Mouse (Mus musculus) lung, postnatal 4 days (tissue): ENCODE results near the gene Plgrkt.

Experiments
- DNase-seq, 2 experiments: peaks; one replicate each; pipeline ENCODE4 v3.0.0; 2021

Gene Plgrkt

DNA sequence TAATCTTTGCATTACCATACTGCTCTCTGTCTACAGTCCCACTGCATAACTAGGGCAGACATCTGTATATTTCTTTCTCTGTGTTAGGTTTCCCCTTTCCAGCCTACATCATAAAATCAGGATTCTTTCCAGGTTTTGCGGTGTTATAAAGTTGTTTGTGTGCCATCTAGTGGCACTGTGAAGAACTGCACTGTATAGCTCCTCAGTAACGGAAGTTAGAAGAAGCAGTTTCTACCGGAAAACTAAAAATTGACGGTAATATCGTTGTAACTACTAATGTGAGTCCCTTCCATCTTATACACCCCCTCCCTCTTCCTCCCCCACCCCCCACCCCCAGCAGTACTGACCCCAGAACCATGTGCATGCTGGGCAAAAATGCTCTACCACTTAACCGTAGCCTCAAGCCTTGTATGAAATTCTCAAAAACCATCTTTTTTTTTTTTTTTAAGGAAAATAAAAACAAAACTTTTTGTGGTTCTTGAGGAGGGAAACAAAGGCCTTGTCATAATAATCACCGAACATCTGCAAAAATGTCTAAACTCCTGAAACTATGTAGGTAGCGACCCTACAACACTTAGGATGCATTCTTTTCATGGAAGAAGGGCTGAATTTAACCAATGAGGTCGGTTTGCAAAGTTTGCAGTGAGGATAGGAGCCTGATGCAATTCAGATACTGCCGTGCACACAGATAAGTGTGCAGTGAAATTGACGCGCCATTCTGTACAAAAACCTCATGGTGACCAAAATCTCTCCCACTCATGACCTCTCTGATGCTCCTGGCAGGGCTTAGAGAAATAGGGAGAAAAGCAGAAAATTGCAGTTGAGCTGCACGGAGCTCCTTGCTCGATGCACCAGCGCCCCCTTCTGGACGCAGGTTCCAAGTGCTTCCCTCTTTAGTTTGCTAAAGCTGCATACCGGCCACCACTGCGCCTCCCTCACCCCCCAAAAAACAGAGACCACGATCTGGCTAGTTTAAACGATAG, 12.0 kb downstream of the Plgrkt start:
- peak; percentile 85 to 90 for DNase-seq

DNA sequence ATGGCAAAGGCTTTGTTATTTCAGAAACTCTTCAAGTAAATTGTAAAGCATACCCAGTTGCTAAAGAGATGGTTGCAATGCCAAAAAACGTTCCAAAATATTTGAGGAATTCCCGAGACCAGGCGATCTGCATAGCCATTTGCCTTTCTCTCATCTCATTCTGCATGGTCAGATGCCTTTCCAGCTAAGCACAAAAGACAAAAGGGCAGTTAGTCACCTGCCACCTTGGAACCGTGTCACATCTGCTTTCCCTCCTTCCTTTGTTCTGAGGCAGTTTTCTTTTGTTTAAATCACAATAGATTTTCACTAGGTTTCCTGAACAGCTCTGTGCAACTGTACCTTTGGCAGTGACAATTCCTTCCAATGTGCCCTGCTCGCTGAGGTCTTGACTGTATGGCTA, 16.2 kb downstream of the Plgrkt start:
- DNase-seq: no peak

DNA sequence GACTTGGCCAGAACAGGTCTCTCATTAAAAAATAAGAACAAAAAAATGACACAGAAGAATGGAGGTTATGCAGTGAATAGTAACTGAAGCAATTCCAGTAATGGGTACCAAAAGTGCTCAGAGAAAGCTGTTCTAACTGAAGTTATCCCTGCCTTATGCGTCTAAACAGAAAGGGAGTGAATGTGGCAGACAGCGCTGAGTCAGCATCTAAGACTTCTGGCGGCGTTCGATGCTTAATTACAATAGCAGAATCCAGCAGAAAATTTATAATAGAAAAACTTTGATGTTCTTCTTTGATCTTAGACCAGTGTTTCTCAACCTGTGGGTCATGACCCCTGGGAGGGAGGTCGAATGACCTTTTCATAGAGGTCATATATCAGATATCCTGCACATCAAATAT, 21.6 kb downstream of the Plgrkt start:
- DNase-seq: no peak

DNA sequence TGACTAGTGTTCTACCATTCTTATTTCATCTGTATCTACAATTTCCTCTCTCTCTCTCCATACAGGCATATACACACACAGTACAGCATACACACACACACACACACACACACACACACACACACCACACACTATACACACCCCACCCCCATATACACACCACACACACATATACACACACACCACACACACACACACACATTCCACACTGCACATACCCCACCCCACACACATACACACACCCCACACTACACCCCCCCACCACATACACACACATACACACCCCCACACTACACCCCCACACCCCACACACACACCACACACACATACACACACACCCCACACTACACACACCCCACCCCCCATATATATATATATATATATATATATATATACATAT, 22.3 kb downstream of the Plgrkt start:
- DNase-seq: no peak

DNA sequence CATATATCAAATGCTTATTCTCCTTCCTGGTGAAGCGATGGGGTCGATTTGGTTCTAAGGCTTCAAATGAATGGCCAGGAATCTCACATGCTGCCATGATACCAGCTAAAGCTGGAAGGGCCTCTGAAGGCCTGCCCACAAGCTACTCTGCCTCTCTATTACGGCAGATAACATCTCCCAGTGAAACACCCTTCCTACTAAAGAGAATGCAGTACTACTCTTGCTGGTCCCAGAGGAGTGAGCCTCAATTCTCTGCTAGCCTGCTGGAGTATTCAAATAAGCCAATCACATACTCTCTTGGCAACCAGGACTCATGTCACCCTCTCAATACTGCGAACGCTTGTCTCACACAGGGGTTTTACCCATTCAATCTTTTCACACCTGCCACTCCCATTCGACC, 24.9 kb downstream of the Plgrkt start:
- DNase-seq: no peak

DNA sequence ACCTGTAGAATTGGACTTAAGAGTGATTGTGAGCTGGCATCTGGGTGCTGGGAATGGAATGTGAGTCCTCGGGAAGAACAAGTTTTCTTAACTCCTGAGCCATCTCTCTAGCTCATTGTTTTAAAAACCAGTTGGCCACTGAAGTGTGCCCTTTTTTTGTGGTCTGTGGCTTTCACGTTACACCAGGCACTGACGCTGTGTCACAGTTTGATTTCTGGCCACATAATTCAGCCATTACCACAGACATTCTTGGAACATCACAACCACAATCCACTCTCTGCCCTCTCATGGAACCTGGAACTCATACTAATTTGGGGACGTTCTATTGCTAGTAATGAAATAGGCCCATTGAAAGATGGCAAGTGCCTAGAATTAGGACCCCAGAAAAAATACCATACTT, 26.2 kb downstream of the Plgrkt start:
- no peak for DNase-seq

DNA sequence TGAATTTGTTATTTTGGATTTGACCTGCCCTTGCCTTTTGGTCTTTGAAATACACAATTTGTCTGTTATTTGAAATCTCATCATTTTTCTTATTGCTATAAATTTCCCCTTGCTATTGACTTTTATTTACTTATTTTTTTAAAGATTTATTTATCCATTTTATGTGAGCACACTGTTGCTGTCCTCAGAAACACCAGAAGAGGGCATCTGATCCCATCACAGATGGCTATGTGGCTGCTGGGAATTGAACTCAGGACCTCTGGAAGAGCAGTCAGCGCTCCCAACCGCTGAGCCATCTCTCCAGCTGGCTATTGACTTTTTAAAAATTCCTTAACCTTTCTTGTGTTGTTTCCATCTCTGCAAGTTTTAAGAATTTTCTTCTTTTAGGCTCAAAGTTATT, 30.6 kb downstream of the Plgrkt start:
- no peak for DNase-seq

DNA sequence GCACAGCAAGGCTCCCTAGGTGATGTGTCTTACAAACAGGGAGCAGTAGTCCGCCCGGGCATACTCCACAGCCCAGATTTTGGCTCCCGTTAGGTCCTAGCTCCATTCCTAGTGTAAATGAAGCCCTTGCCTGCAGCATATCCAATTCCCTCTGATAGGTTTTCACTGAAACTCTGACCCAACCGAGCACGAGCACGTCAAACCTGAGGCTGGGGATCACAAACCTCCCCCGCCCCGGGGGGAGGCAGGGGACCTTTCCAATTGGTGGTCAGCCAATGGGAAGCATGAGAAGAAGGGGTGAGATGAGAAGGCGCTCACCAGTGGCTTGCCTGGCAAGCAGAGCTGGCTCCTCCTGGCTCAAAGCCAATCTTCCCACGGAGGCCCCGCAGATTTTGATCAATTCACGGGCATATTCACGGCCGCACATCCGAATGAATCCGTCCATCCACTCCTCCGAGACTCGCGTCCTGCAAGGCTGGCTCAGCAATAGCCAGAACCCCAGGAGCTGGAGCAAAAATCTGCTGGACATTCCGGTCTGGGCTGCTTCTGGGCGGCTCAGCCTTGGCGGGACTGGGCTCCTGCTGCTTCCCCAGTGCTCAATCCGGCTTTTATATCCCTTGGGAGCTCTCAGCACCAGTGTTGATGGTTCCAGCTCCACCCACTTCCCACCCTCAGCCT, 33.0 kb downstream of the Plgrkt start, which contains the start of gene Rln1:
TSS of gene Rln1 (minus strand) at position 603 of the 678 bp plus-strand sequence.
- DNase-seq: peak in 1 of 2 experiments; percentile 26

DNA sequence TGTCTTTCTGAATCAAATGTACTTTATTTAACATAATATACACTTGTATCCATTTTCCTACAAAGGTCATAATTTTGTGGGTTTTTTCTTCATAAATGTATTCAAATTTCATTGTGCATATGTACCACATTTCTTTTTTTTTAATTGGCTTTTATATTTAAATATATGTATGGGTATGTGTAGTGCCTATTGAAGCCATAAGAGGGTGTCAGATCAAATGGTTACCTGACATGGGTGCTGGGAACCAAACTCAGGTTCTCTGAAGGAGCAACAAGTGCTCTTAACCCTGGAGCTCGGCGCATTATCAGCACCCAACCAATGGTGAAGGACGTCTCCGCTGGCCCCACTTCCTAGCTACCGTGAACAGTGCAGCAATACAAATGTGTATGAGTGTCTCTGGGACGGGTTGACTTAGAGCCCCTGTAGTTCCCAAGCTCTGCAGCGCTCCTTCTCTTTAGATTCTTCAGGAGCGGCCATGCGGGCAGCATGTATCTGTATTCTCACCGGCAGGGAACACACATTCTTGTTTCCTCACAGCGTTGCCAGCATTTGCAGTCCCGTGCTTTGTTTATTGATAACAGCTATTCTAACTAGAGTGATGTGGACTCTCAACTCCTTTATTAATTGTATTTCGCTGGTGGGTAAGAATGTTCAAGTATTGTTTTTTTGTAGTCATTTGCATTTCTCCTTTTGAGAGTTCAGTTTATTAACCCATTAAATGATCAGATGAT, 40.2 kb downstream of the Plgrkt start:
- no peak for DNase-seq

DNA sequence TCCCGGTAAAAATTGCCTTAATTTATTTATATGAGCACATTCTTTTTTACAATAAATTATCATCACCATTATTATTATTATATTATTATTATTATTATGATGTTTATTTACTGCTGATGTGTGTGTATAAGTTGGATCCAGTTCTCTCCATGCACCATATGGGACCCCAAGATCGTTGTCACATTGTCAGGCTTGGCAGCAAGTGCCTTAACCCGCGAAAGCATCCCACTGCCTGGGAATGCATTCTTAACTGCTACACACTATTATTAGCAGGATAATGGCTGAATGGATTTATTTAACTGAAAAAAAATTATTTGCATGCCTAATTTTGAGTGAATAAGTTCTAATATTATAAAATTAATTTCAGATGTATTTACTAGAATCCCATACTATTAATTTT, 40.8 kb downstream of the Plgrkt start:
- DNase-seq: no peak

DNA sequence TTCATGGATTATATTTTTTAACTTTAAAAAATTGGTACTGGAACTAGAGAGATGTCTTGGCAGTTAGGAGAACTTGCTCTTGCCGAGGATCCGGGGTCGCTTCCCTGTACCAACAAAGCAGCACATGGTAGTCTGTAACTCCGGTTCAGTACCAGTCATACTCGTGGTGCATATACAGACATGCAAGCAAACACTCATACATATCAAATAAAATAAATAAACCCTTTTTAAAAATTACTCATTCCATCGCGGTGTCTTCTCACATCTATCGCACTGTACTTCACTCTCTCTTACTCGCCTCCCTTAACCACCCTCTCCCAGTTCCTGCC, 41.4 kb downstream of the Plgrkt start:
- DNase-seq: no peak

DNA sequence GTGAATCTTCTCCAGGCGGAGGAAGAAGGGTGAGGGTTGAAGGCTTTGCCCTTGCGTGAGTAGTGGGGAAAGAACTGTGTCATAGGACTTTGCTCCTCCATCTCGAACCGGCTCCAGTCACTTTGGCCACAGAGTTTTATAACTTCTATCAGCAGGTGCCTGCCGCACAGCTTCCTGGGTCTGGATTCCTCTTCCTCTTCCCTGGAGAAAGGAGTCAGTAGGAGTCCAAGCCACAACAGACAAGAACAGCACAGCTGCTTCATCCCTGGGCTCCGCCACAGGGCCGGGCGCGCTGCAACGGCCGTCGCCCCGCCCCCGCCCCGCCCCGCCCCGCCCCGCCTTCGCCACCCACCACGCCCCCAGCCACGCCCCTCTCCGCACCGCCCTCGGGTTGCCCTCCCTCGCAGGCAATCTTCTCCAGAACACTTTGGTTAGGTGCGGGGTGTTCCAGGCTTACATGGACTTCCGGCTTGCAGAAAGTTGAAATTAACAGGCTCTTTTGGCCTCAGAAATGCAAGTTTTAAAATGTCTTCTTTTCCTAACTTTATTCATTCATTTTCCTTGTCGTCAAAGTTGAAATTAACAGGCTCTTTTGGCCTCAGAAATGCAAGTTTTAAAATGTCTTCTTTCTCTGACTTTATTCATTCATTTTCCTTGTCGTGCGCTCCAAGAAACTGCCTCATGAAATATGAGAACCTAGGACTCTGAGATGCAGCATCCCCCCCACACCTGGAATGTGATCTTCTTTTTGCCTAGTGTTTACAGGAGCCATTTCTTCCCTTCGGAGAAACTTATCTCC, 41.9 kb downstream of the Plgrkt start, which contains the start of gene Insl6:
TSS of gene Insl6 (minus strand) at position 304 of the 799 bp plus-strand sequence.
- peak; percentile 64 to 69 for DNase-seq

DNA sequence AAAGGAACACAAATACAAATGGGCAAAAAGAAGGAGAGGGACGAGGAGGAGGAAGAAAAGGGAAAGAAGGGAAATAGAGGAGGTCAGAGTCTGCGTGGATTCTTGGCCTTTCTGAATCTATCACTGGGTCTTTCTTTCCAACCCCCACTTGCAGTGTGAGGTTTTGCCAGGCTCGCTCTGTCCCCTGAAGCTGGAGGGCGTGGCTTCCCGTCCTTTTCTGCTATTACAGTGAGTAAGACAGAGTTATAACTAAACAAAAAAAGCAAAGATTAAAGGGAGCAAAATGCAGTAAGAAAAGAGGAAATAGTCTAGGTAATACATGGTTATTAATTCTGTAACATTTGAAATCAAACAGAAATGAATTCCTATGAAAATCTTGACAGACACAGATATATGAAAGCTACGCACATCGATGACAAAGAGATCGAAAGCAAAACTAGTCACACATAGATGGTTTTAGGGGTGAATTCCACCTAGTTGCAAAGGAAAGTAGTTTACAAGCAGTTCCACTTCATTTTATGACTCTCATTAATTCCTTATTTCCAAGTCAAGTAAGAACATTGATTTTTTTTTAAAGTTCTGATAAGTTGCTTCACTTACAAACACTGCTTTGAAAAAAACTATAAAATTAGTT, 43.7 kb downstream of the Plgrkt start:
- DNase-seq: no peak

DNA sequence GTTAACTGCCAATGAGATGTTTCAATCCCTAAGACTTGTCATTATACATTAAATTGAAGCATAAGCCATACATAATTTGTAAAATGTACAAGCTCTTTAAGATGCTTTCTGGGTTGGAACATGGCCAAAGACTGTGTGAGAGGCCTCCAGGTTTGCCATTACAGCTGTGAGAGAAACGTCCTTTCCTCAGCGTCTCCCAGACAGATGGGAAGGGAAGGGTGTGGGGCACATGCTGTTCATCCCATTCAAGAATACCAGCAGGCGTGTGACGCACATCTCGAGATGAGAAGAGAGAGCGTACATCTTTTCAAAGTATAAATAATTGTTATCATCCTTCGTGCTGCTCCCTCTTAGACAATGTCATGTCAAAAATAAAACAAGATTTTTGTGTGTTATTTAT, 54.5 kb downstream of the Plgrkt start:
- no peak for DNase-seq

DNA sequence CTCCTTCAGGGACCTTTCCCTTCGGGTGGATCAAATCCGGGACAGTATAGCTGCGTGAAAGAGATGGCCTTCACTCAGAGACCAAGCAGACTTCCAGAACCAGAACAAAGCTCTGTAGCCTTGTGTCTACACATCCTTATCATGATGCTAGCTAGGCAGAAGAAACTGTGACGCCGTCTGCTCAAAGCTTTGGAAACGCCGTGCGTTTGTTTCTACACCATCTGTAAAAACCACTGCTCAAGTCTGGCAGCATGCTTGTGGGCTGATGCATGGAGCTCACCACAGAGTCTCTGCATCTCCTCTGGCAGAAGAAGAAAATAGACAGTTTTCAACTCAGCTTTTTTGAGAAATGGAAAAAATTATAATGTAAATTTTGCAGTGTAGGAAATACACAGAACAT, 55.4 kb downstream of the Plgrkt start:
- DNase-seq: no peak

DNA sequence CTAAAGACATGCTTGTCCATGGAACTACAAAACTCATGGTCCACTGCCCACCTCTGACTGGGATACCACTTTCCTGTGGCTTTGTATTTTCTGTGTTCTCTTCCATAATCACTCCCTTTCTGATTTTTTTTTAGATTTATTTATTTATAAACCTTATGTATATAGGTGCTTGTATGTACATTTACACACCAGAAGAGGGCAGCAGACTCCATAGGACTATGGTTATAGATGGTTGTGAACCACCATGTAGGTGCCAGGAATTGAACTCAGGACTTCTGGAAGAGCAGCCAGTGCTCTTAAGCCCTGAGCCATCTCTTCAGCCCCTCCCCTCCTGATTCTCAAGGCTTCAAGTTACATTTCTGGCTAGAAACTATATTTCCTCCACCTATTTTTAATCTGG, 58.4 kb downstream of the Plgrkt start:
- DNase-seq: no peak

DNA sequence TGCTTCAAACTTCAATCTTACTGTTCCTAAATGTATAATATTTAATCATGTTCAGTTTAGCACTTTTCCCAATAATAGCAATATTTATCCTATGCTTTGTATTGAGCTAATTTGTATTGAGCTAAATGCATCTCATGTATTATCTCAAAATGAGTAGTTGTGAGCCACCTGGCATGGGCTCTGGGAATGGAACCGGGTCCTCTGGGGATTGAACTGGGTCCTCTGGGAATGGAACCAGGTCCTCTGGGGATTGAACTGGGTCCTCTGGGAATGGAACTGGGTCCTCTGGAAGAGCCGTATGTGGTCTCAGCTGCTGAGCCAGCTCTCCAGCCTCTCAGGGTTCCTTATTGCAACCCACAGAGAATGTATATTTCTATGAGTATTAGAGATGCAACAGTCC, 65.1 kb downstream of the Plgrkt start:
- DNase-seq: no peak

DNA sequence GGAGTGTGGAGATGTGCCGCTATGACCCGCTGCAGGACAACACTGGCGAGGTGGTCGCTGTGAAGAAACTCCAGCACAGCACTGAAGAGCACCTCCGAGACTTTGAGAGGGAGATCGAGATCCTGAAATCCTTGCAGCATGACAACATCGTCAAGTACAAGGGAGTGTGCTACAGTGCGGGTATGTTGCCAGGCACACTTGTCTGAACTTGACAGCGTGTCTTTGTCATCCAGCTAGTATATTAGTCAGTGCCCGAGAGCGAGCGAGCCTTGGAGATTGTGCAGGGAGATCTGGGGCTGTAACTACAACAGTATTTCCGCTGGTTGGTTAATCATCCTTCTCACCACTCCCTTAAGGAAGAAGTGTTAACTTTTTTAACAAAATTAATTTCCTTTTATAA, 66.3 kb downstream of the Plgrkt start:
- no peak for DNase-seq
